8 mouse cellular contexts compared by ENCODE assay signal in the genomic region with DNA sequence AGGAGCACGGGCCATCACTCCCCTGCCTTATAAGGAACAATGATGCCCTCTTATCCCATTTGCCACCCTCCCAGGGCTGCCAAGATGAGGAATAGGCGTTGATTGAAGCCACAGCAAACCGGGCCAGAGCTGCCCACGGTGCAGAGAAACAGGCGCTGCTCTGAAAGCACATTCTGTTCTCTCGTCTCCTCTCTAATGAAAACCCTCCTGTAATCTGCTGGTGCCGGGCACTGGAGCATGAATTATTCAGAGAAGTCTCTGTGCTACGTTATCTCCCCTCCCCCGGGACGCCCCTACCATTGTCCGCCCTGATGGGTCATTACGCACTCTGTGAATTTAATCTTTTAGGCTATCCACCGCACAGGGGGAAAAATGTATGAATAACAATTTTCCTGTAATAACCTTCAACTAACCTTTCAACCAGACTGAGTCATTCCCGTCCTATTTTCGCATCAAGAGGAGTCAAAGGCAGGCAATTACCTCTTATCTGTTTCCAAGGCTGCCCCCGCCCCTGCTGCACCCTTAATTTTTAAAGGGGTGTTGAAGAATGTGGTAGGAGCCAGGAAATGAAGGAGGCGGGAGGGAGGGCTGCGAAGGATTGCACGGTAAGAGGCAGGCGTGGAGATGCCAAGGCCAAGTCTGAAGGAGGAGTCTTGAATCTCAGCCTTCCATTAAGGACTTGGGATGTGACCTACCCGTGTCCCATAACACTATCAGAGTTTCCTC.
DNase-seq lines count a peak whose midpoint lies in the region.

No protein-coding gene starts in this region.

- intact Hi-C loops in left cerebral cortex, postnatal 10 days (cut with DNase I), result no loop called here

- DNase-seq in R1 (ENCODE audit: low read depth, low spot score), result peak; percentile 69
- peak; percentile 36 to 47 for DNase-seq in adrenal gland, postnatal 36 days
- DNase-seq in frontal cortex, postnatal 25 days (ENCODE audit: low spot score in 2 of 2), result peak; percentile 35 to 58
- peak; percentile 57 to 72 for DNase-seq in left cerebral cortex, postnatal 10 days (ENCODE audit: extremely low spot score in 1 of 2, low spot score in 2 of 2)
- DNase-seq in right cerebral cortex, postnatal 10 days (ENCODE audit: low spot score in 2 of 2), result peak; percentile 83 to 87
- DNase-seq in spleen, postnatal 10 days (ENCODE audit: low spot score in 2 of 2), result no peak
- no peak for DNase-seq in gastrocnemius, adult 8-10 months (ENCODE audit: low spot score in 2 of 2)
- DNase-seq in yolk sac, embryonic 10.5 days (ENCODE audit: low spot score), result no peak

Comparison
In these comparisons a context has a peak if more than half of its experiments do, and no peak if none do; other contexts are left out.
1. DNase-seq: peak in R1 (single experiment), adrenal gland, postnatal 36 days (2 of 2), frontal cortex, postnatal 25 days (2 of 2), left cerebral cortex, postnatal 10 days (2 of 2) and right cerebral cortex, postnatal 10 days (2 of 2); none in spleen, postnatal 10 days (0 of 2), gastrocnemius, adult 8-10 months (0 of 2) and yolk sac, embryonic 10.5 days (single experiment).